Mouse (Mus musculus) megakaryocyte, embryonic 14.5 days (primary cell): Measurements from ENCODE around the gene Mrps11. TPM values are rescaled to one million over a fixed set of nuclear protein-coding genes. Genes with fewer than 3 reads are reported as not detected.
A peak's percentile ranks its signal among the peaks of the same experiment; 100 is the strongest.

Source experiments
- H3K27me3 ChIP-seq: replicated peaks from 2 replicates; pipeline ENCODE3; 2012; ENCODE audit warnings: inconsistent platforms
- H3K36me3 ChIP-seq: replicated peaks from 2 replicates; pipeline ENCODE3; 2012; ENCODE audit warnings: low read length, inconsistent platforms, mixed read lengths
- H3K4me1 ChIP-seq: 2 replicates; pipeline ENCODE4 v1.6.1; 2012; ENCODE audit warnings: inconsistent platforms
- H3K4me3 ChIP-seq: replicated peaks from 2 replicates; pipeline ENCODE3; 2012; ENCODE audit warnings: moderate library complexity, mild to moderate bottlenecking, inconsistent platforms
- H3K9me3 ChIP-seq: 2 replicates; pipeline ENCODE4 v1.6.1; 2012; ENCODE audit warnings: inconsistent platforms
- FLI1 ChIP-seq: IDR thresholded peaks from 2 replicates; pipeline ENCODE4 v1.6.1; 2012; ENCODE audit warnings: low read length, inconsistent platforms, mixed read lengths
- GATA1 ChIP-seq: IDR thresholded peaks from 3 replicates; pipeline ENCODE4 v1.6.1; 2012; ENCODE audit warnings: mixed read lengths, low read length, inconsistent platforms, borderline replicate concordance
- polyA plus RNA-seq: library from polyadenylated mRNA; stranded (reverse); fragments of >175 nt; gene quantifications from 2 replicates; pipeline ENCODE4 v1.2.3, GENCODE M21; 2012; ENCODE audit warnings: low replicate concordance; ENCODE audit not compliant: insufficient read depth

Mrps11 gene
- polyA plus RNA-seq, 1 experiment = 142 TPM

DNA sequence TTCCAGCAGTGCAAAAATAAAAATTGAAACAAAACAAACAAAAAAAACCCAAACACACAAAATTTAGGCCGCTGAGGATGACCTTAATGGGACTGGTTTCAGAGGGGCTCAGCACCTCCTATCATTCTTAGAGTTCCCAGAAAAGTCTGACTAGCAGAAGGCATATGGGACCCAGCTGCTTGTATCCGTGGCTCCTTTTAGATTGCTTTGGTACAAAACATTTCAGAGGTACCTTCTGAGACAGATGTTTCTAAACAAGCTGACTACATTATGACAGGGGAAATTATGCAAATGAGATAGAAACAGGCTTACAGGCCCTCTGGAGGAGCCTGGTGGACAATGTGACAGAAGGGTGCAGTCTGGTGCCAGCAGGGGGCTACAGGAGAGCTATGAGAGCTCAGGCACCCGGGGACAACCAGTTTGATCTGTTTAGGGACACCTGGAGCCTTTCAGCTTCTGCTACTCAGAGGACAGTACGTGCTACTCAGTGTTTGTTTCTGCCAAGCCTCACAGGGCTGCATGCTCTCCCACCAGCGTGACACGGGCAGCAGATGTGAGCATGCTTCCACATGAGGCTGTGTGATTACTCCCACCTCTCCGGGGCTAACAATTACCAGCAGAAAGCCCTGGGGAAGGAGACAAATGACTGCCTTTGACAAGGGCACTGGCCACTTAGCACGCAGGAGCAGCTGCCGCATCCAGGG lies 43.9 kb downstream of the Mrps11 start:
- Histone ChIP-seq H3K9me3 (no peaks in the 10 kb centered on the region), H3K36me3 (peaks cover 81% of the 10 kb centered on the region), H3K4me1 (peaks cover 31% of the 10 kb centered on the region), H3K4me3 (no peak overlapping the region), H3K27me3 (no peaks in the 10 kb centered on the region)
- TF ChIP-seq FLI1 (no peak), GATA1 (no peak)

GRCm38 (mm10) chr7:78827749-78828362 lies 44.9 kb downstream of the Mrps11 start:
- Histone ChIP-seq H3K27me3 (no peaks in the 10 kb centered on the region), H3K36me3 (peaks cover 73% of the 10 kb centered on the region), H3K4me3 (no peak overlapping the region), H3K9me3 (no peaks in the 10 kb centered on the region), H3K4me1 (peaks cover 30% of the 10 kb centered on the region)
- TF ChIP-seq GATA1 = no peak
- no peak for TF ChIP-seq FLI1

DNA sequence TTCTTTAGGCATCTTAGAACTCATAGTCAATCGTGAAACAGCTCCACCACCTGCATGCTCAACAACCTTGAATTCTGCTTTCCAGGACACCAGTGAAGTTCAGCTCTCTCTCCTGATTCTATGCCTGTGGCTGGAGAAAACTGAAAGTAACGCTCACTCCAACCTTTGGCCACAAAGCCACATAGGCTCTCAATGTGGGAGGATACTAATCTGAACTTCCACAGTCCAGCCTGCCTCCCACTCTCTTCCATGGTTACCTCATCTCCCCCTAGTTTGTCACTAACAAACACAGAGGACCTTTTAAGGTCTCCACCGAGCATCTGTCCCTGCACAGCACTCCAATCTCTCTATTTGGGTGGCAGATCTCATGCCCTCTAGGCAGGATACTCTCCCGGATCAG lies 52.7 kb downstream of the Mrps11 start:
- peaks cover 61% of the 10 kb centered on the region for H3K4me1 ChIP-seq
- peaks cover 52% of the 10 kb centered on the region for H3K36me3 ChIP-seq
- peak overlapping the region; percentile 23 for H3K4me3 ChIP-seq
- H3K9me3 ChIP-seq = no peaks in the 10 kb centered on the region
- H3K27me3 ChIP-seq = no peaks in the 10 kb centered on the region
- TF ChIP-seq GATA1 (no peak), FLI1 (no peak)

- H3K36me3 ChIP-seq = peaks cover 65% of the 10 kb centered on the region
Observed at GRCm38 (mm10) chr7:78837250-78837649, 54.3 kb downstream of the Mrps11 start.

DNA sequence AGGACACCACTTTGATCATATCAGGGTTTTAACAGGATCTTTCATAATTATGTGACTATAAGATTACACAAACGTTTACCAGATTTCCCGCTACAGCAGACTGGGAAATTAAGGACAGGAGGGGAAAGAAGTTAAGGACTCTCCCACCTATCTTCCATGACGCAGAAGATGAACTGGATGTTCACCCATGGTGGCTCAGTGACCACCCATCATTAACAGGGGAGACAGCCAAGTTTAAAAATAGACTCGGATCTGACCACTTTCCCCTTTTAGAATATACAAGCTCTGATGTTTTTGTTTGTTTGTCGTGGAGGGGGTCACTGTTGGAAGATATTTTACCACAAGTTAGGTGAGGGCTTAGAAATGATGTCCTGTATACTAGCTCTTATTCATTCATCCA lies 58.7 kb downstream of the Mrps11 start:
- Histone ChIP-seq H3K36me3 (peaks cover 64% of the 10 kb centered on the region), H3K4me3 (no peak overlapping the region), H3K4me1 (peaks cover 76% of the 10 kb centered on the region), H3K9me3 (no peaks in the 10 kb centered on the region), H3K27me3 (no peaks in the 10 kb centered on the region)
- TF ChIP-seq FLI1 (no peak), GATA1 (no peak)

More at GRCm38 (mm10) chr7:78837250-78837649, 54.3 kb downstream of the Mrps11 start:
- TF ChIP-seq FLI1 (no peak), GATA1 (no peak)
- Histone ChIP-seq H3K4me1 (peaks cover 76% of the 10 kb centered on the region), H3K9me3 (no peaks in the 10 kb centered on the region), H3K4me3 (no peak overlapping the region), H3K27me3 (no peaks in the 10 kb centered on the region)

Other genes with a start within 250 kb of the Mrps11 start
- gene Ntrk3, start 45.1 kb upstream of the Mrps11 start, polyA plus RNA-seq = not detected in 2 replicates
- gene Mrpl46, start 412 bp downstream of the Mrps11 start, polyA plus RNA-seq = 14.3 TPM in 1 of 2 replicates, not detected in the other
- 1.0 and 1.9 TPM in 2 replicates for gene Det1, start 64.1 kb downstream of the Mrps11 start, polyA plus RNA-seq
- gene Aen, start 112.7 kb downstream of the Mrps11 start, polyA plus RNA-seq = 34.1 and 96.8 TPM in 2 replicates
- 31.4 and 127 TPM in 2 replicates for gene Isg20, start 130.3 kb downstream of the Mrps11 start, polyA plus RNA-seq